Mouse (Mus musculus): ENCODE data around the gene Ptcd2.

The Ptcd2 gene

GRCm38 (mm10) chr13:99344599-99345575 lies at the start of gene Ptcd2, which contains the start of gene Mrps27:
Gene Ptcd2, minus strand, starts transcription at chr13:99344705.
Gene Mrps27, plus strand, starts transcription at chr13:99344786.
- peak; percentile 98 for DNase-seq

- no peak for DNase-seq
These were observed 48.6 kb upstream of the Ptcd2 start for GRCm38 (mm10) chr13:99393128-99393527.

GRCm38 (mm10) chr13:99391417-99391816 lies 46.9 kb upstream of the Ptcd2 start:
- DNase-seq: no peak

- DNase-seq: no peak
These were observed 43.7 kb upstream of the Ptcd2 start for GRCm38 (mm10) chr13:99387901-99388811.

- DNase-seq: no peak
These were observed 41.8 kb upstream of the Ptcd2 start for GRCm38 (mm10) chr13:99386341-99386740.

- DNase-seq: no peak
These were observed 41.4 kb upstream of the Ptcd2 start for GRCm38 (mm10) chr13:99385911-99386310.

- DNase-seq: no peak
These were observed 40.2 kb upstream of the Ptcd2 start for GRCm38 (mm10) chr13:99384555-99385203.

- no peak for DNase-seq
These were observed 37.9 kb upstream of the Ptcd2 start for GRCm38 (mm10) chr13:99382373-99382772.

GRCm38 (mm10) chr13:99378223-99378622 lies 33.7 kb upstream of the Ptcd2 start:
- no peak for DNase-seq

- DNase-seq: no peak
These were observed 32.5 kb upstream of the Ptcd2 start for GRCm38 (mm10) chr13:99377055-99377454.

- peak; percentile 83 for DNase-seq
These were observed 31.0 kb upstream of the Ptcd2 start for GRCm38 (mm10) chr13:99375550-99375949.

GRCm38 (mm10) chr13:99374191-99374590 lies 29.7 kb upstream of the Ptcd2 start:
- no peak for DNase-seq

GRCm38 (mm10) chr13:99373684-99374083 lies 29.2 kb upstream of the Ptcd2 start:
- no peak for DNase-seq

- no peak for DNase-seq
These were observed 26.8 kb upstream of the Ptcd2 start for GRCm38 (mm10) chr13:99371285-99371684.

GRCm38 (mm10) chr13:99369103-99369502 lies 24.6 kb upstream of the Ptcd2 start:
- DNase-seq: no peak

GRCm38 (mm10) chr13:99367554-99368174 lies 23.2 kb upstream of the Ptcd2 start:
- no peak for DNase-seq

GRCm38 (mm10) chr13:99366422-99367175 lies 22.1 kb upstream of the Ptcd2 start:
- DNase-seq: peak; percentile 60

- no peak for DNase-seq
These were observed 19.4 kb upstream of the Ptcd2 start for GRCm38 (mm10) chr13:99363866-99364265.

- DNase-seq: no peak
These were observed 14.4 kb upstream of the Ptcd2 start for GRCm38 (mm10) chr13:99358921-99359320.

GRCm38 (mm10) chr13:99356428-99357265 lies 12.1 kb upstream of the Ptcd2 start:
- no peak for DNase-seq

GRCm38 (mm10) chr13:99355861-99356260 lies 11.4 kb upstream of the Ptcd2 start:
- no peak for DNase-seq

Measured in right cerebral cortex, postnatal 14 days (tissue).